Mouse (Mus musculus) left cerebral cortex, adult 2 months (tissue): Measurements from ENCODE around the gene Ctns. TPM values are rescaled to one million over a fixed set of nuclear protein-coding genes. Genes with fewer than 3 reads are reported as not detected.

ENCODE experiments used
- DNase-seq, 2 experiments: peaks; one replicate each; pipeline ENCODE4 v3.0.0; 2021 to 2022; ENCODE audit warnings: low spot score in 2 of 2, mixed read lengths in 1 of 2; ENCODE audit errors: extremely low spot score in 1 of 2
- H3K27ac ChIP-seq: fragments of 200-600 bp; 2 replicates; pipeline ENCODE4 v1.8.1; 2022
- H3K4me3 ChIP-seq: fragments of 200-600 bp; 2 replicates; pipeline ENCODE4 v1.8.1; 2022
- CTCF ChIP-seq: fragments of 200-600 bp; IDR thresholded peaks from 2 replicates; pipeline ENCODE4 v1.8.1; 2022; ENCODE audit warnings: antibody characterized with exemption, mild to moderate bottlenecking, moderate library complexity
- intact Hi-C: fragments of 180-260 bp; cut with DNase I; formaldehyde crosslinking; loops from one replicate; pipeline ENCODE4 v1.15.1; 2025
- long read RNA-seq, 2 experiments: library from polyadenylated mRNA; stranded (forward); transcript quantifications; one replicate each; pipeline ENCODE4 v2.0.0; 2021; ENCODE audit warnings: borderline mapping rate in 2 of 2
- total RNA-seq, 2 experiments: library from RNA; stranded (reverse); gene quantifications; 2 replicates each; pipeline ENCODE4 v1.2.3; 2021

The Ctns gene
- 10 to 100 TPM; 19.3 to 20.2 TPM for total RNA-seq
- long read RNA-seq, experiment 1, transcript Ctns-201 (11 exons, 2,570 nt) = major isoform, 5 of 14 reads
- long read RNA-seq, experiment 1, partial matches to known transcripts = 4 of 14 reads
- long read RNA-seq, experiment 1, other reads (novel, unspliced or antisense) = 4 of 14 reads
- long read RNA-seq, experiment 2, partial matches to known transcripts = 5 of 22 reads
- long read RNA-seq, experiment 2, other reads (novel, unspliced or antisense) = 12 of 22 reads

DNA sequence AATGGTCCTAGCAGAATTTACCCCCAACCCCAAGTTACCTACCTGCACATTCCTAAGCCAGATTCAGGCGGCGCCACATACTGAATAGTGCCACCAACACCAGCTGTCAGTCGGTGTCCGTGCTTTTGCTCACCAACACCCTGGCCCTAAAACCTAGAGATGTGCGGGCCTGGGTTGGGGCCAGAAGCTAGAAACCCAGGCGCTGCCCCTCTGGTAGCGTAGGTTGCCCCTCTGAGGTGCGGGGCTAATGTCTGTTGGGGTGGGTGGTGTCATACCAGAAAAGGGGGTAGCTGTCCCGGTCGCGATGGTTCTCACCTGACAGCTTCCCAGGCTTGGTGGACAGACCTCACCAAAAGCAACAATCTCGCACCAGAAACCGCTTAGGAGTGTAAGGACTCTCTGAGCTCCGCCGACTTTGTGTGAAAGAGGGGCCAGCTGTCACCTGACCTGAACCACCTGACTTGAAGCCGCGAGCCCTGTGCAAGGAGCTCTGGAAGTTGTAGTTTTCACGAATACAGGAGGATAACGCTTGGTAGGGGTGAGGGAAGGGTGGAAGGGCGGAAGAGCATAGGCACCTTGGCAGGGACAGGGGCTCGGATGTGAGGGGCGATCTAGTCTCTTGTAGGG, at the start of gene Ctns:
Gene Ctns (minus strand): TSS at position 440 of the 627 bp plus-strand sequence.
- Histone ChIP-seq H3K4me3 (peak within 1 kb of the TSS; percentile 90), H3K27ac (peak within 1 kb of the TSS; percentile 96)
- no peak; the same call in none of the 2 replicates for TF ChIP-seq CTCF
- peak in 1 of 2 experiments; percentile 82 for DNase-seq
- intact Hi-C loops = loop anchor here (2.0 kb wide), 1 partner anchor 22 kb away; the partner anchor contains the start of genes Emc6 and Tax1bp3

DNA sequence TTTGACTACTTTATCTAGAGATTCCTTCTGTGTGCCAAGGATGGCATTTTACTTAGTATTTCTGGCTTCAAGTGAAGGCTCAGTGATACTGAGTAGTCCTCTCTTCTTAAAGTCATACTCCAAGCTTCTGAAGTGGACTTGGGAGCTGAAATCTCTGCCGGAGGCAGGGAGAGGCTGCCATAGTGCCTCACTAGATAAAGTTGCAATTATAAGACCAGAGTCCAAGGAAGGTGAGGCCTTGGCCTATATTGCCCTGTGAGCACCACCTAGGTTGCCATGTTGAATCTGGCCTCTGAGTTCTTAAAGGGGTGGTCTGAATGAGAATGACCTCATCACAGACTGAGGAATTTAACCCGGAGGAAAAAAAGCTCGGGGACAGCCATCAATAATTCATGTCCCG, 43.9 kb upstream of the Ctns start:
- Histone ChIP-seq H3K27ac (no peak overlapping the region), H3K4me3 (no peak overlapping the region)
- intact Hi-C loops = no loop called here
- TF ChIP-seq CTCF = no peak
- no peak for DNase-seq

- TF ChIP-seq CTCF = no peak
- no peak for DNase-seq
- no peak overlapping the region for H3K27ac ChIP-seq
- intact Hi-C loops = no loop called here
- no peak overlapping the region for H3K4me3 ChIP-seq
These were observed 43.4 kb upstream of the Ctns start for GRCm38 (mm10) chr11:73242199-73242598.

GRCm38 (mm10) chr11:73236731-73237130, 37.9 kb upstream of the Ctns start:
- intact Hi-C loops = no loop called here
- Histone ChIP-seq H3K27ac (no peak overlapping the region), H3K4me3 (no peak overlapping the region)
- no peak for TF ChIP-seq CTCF
- no peak for DNase-seq

GRCm38 (mm10) chr11:73235990-73236701, 37.3 kb upstream of the Ctns start:
- no peak overlapping the region for H3K4me3 ChIP-seq
- TF ChIP-seq CTCF = no peak
- DNase-seq = no peak
- H3K27ac ChIP-seq = no peak overlapping the region
- intact Hi-C loops = no loop called here

DNA sequence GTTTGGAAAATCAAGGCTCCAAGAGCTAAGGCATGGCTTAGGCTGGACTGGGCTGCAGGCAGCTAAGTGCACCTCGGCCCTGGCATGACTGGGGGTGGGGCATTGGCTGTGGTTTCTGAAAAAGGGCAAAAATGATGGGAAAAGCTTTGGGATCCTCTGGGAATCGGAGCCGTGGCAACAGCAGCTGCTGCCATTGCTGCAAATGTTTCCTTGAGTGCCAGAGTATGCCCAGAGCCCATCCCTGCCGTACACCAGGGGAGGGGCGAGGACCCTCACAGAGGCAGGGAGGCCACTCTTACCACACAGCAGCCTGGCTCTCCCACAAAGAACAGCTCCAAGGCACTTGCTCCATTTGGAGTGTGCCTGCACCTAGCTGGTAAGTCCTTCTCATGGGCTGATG, 35.1 kb upstream of the Ctns start, which contains the start of gene Trpv1:
Gene Trpv1 (plus strand): TSS at position 301 of the 400 bp plus-strand sequence.
- no peak within 1 kb of the TSS for H3K27ac ChIP-seq
- intact Hi-C loops = no loop called here
- DNase-seq = no peak
- H3K4me3 ChIP-seq = no peak within 1 kb of the TSS
- TF ChIP-seq CTCF = no peak

DNA sequence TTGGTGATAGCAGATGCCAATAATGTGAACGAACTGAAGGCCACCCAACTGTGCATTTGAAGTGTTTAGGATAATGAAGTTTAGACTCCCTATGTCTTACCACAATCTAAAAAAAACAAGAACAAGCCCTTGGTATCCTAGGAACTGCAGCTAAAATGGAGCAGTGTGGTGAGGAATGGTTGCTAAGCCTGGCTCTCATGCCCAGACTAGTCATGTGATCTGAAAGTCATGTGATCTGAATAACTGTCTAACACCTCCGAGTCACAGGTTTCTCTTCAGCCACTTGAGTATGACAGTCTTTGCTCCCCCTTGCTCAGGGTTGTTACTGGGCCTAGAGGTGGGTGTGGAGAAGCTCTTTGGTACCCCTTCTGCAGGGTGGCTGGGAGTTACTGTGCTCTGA, 33.7 kb upstream of the Ctns start:
- Histone ChIP-seq H3K4me3 (no peak overlapping the region), H3K27ac (no peak overlapping the region)
- no peak for DNase-seq
- intact Hi-C loops = no loop called here
- TF ChIP-seq CTCF = no peak

DNA sequence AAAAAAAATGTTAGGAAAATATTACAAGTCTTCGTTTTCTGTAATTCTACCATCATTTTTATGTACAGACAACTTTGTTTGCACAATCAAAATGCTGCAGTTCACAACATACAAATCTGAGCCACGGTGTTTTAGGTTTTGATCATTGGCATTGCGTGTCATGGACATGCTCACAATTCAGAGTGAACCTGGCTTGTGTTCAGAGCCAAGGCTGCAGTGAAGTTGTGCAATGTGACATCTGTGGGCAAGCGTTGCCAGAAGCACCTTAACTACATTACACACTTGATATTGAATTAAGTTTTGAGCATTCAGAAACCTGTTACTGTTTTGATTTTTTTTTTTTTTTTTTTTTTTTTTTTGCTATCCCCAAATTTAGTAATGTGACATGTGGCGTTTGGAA, 31.2 kb upstream of the Ctns start:
- H3K4me3 ChIP-seq = no peak overlapping the region
- intact Hi-C loops = no loop called here
- DNase-seq = no peak
- TF ChIP-seq CTCF = no peak
- no peak overlapping the region for H3K27ac ChIP-seq

DNA sequence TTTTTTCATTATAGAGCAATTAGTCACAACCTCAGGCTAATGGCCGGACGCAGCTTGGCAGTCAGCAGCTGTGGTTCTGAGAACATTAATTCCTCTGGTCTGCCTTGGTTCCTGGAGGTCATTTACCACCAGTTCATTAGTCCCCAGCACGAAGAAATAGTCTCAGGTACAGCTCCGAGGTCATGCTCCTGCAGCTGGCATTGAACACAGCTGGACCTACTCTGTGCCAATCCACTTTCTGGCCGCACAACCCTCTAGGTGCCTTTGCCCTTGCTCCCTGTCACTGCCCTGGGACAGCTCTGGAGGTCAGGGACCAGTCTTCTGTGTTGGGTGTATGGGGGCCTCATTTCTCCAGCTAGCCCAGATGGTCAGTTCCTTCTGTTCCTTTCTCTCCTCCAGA, 30.0 kb upstream of the Ctns start:
- no peak for DNase-seq
- no peak overlapping the region for H3K4me3 ChIP-seq
- no peak overlapping the region for H3K27ac ChIP-seq
- TF ChIP-seq CTCF = no peak
- intact Hi-C loops = no loop called here

- H3K27ac ChIP-seq = no peak overlapping the region
- DNase-seq = no peak
- TF ChIP-seq CTCF = no peak
- intact Hi-C loops = no loop called here
- H3K4me3 ChIP-seq = no peak overlapping the region
These were observed 27.0 kb upstream of the Ctns start for GRCm38 (mm10) chr11:73225856-73226255.

GRCm38 (mm10) chr11:73223966-73224365, 25.1 kb upstream of the Ctns start:
- DNase-seq = no peak
- no peak overlapping the region for H3K4me3 ChIP-seq
- intact Hi-C loops = no loop called here
- H3K27ac ChIP-seq = no peak overlapping the region
- peak; percentile 34 for TF ChIP-seq CTCF

GRCm38 (mm10) chr11:73222846-73223245, 24.0 kb upstream of the Ctns start:
- H3K27ac ChIP-seq = no peak overlapping the region
- H3K4me3 ChIP-seq = no peak overlapping the region
- no peak for DNase-seq
- intact Hi-C loops = no loop called here
- TF ChIP-seq CTCF = no peak
